Mouse (Mus musculus) kidney, adult 11 months (tissue): ENCODE results near the gene Sigirr.

Experiments used
- DNase-seq: peaks from one replicate; pipeline ENCODE4 v3.0.0; 2022

Gene Sigirr

DNA sequence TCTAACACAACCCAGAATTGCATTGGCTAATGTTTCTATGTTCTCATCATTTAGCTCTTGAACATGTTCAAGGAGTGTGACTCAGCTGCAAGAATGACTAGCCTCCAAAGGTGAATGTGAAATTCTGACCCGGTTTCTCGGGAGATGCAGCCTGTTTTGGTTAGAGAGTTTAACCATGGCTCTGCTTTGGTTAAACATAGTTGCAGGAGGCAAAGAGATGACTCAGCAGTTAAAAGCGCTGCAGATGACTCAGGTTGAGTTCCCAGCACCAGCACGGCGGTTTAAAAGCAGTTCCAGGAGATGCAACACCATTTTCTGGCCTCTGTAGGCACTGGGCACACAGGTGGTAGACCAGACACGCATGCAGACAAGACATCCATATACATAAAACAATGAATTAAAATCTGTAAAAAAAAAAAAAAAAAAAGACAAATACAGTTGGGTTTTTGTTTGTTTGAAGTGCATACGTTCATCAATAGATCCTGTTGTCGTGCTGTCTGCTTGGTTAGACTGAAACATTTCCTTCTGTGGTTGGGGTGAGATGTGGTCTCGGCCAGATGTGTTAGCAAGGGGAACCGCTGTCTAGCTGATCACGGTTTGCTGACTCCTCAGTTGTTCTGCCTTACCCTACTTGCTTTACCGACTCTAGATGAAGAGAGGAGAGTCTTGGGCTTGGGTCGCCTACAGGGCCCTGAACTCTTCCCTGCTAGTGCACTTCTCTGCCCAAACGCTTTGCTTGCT, 41.6 kb downstream of the Sigirr start:
- DNase-seq = no peak

DNA sequence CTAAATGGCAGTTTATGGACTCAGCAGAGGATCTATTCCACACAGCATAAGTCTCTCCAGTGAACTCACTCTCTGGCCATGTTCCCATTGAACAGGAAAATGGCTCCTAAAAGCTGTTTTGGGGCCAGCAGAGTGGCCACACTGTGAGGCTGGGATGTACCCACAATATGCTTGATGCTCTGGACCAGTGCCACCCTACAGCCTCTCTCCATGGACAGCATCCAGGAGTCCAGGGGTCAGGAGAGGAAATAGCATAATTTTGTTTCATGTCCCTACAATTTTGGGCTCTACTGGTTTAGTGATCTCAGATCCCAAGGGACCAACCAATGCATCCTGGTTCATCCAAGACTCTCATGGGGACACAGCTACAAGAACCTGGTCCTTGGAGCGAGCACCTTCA, 42.8 kb downstream of the Sigirr start:
- no peak for DNase-seq

DNA sequence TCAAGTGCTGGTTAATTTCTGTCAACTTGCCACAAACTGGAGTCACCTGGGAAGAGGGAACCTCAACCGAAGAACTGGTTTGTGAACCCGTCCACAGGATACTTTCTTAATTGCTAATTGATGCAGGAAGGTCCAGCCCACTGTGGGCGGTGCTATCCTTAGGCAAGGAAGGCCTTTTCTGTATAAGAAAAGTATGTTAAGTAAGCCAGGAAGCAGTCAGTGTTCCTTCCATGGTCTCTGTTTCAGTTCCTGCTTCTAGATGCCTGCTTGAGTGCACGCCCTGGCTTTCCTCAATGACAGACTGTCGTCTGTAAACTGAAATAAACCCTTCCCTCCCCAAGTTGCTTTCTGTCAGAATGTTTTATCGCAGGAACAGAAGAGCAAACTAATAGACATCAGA, 43.4 kb downstream of the Sigirr start:
- DNase-seq = no peak

DNA sequence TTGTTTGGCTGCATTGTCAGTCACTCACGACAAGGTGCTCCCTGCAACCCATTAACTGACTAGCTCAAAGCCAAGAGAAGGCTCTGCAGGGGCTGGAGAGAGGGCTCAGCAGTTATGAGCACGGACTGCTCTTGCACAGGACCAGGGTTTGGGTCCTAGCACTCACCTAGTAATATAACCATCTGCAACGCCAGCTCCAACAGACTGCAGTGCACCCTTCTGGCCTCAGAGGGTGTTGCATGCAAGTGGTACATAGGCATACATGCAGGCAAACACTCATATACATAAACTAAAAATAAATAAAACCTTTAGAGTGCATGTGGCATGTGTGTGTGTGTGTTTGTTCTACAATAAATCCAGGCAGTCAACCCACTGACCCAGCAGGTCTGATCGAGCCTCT, 44.6 kb downstream of the Sigirr start:
- no peak for DNase-seq

DNA sequence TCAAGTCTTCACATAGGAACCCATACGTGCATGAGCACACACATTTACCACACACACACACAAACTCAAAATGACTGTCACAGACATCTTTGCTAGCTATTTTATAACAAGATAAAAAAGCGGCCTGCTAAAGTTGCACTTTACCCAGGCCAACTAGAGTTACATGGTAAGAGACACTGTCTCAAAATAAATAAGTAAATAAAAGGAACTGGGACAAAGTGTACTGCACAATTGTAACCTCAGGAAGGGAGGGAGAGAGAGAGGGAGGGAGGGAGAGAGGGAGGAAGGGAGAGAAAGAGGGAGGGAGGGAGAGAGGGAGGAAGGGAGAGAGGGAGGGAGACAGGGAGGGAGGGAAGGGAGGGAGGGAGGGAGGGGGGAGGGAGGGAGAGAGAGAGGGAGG, 48.0 kb downstream of the Sigirr start:
- DNase-seq = no peak

DNA sequence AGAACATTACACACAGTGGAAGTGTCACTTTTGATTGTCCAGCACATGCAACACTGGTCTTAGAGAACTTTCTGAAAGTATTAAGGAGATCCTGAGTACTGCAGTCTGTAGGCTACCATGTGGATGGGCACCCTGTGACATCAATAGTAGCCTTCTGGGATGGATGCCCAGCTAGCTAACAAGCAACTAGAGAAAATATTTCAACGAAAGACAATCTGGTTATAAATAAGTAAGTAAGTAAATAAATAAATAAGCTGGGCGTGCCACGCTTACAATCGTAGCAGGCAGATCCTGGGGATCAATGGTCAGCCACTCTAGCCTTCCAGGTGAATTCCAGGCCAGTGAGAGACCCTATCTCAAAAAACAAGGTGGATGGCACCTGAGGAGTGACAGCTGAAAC, 48.4 kb downstream of the Sigirr start:
- DNase-seq = no peak

DNA sequence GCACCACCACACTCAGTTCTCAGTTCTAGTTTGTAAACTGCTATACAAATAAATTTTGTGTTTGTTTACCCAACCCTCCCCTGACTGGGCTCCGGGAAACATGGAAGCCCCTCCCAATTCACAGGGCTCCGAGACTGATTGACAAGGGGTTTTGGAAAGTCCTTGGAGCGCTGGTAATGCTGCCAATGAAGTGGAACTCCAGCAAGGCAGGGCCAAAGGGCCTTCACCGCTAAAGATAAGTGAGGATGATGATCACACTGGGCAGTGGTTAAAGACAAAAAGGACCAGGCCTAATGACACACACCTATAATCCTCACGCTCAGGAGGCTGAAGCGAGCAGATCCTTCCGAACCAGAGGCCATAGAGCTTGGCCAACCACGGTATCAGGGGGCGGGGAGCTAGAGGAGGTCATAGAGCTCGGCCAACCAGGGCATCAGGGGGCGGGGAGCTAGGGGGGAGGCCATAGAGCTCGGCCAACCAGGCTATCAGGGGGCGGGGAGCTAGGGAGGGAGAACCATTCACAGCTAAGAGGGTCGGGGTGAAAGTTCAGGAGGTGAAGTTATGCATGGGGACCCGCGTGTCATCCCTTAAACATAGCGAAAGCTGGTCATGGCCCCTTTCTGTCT, 49.2 kb downstream of the Sigirr start:
- DNase-seq = no peak

DNA sequence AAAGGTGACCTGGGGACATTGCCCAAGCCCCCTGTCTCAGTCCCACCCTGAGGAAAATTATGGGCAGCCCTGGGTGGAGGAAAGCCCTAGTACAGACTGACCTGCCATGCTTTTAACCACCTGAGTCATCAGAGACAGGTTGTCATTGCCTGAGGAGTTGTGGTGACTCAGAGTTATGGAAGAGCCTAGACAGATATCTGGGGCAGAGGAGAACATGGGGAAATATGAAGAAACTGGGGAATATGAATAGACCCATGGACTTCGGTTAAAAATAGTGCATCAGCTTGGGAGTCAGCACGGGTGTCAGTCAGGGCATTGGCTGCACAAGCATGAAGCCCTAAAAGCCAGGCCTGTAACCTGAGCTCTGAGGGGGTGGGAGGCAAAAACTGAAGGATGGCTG, 51.0 kb downstream of the Sigirr start:
- no peak for DNase-seq

DNA sequence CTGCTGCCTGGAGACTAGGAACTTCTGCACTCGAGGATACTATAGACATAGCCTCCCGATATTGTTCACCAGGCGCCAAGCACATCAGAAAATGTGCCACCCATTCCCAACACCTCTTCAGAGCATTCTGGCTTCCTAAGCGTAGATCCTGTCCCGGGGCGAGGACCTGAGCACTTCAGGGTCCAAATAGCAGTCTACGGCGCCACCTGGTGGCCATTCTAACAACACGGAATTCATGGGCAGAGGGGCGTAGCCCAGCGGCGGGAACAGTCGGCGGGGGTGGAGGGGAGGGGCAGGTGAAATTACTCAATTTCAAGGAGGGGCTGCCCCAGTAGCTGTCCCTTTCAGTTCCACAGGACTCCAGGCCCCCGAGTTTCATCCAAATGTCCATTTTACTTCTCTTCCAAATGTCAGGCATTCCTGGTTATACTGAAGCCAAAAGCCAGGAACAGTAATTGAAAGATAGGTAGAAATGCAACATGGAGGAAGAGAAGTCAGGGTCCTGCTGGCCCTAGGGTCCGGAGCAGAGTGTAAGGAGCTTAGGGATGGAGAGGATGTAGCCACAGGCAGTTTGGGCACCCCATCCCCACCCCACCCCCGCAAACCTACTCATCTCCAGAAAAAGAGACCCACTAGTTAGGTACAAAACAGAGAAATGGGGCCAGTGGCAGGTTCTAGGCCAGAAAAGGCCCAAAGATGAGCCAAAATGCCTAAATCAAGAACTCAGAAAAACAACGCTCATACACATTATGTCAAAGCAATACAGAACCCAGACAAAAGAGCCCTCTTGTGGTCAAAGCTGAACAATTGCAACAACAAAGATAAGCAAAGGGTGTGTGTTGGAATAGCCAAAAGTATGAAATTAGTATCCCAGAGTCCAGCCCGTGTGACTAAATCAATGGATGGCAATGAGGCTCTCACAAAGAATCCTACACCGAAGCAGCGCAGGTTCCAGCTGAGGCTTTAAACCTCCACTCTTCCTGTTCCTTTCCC, 51.9 kb downstream of the Sigirr start:
- DNase-seq = peak; percentile 84

DNA sequence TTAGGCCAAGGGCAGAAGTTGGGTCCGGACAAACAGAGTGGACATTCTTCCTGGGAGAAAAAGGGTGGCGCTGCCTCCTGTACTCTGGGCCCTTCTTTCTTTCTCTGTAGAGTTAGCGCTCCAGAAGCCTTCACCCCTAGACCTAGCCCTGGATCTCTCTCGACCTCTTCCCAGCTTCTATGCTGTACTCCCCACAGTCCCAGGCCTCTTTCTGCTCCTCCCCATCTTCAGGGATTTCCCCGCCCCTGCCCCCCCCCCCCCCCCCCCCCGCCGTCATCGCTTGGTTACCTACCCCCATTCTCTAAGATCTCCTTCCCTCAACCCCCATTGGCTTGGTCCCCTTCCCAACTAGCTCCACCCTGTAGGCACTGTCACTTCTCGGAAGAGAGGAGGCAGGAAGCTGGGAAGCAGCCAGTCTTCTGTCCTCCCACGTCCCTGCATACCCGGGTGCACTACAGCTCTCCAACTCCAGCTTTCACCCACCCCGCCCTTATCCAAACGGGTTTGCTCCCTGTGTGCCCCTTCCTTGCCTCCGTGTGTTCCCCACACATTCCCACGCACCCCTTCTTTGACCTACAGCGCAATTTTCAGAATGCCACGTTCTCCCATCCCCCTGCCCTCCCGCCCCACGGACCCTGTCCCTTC, 52.7 kb downstream of the Sigirr start:
- peak; percentile 76 for DNase-seq

DNA sequence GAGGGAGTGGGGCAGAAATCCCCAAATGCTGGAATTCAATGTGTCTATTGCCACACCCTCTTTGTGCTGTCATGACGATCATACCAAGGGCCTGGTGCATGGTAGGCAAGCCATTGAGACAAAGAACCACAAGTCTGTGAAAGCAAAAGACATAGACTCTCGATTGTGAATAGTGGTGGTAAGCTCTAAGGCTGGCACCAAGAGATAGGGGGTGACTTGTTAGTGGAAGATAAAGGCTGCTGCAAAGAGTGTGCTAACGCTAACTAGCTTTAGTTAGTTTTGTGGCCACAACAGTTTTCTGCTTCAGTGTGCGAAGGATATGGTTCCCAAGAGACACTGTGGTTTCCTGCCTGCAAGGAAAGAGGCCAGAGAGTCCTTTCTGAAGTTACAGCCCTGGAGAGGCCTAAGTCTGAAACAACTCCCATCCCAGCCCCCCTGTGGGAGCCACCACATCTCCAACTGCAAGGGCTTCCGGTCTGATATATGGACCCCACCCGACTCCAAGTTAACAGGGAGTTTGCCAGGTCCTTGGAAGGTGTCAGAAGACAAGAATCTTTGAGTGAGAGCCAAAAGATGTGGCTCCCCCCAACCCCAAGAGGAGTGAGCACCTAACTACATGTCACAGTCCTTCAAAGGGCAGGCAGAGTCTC, 53.3 kb downstream of the Sigirr start:
- DNase-seq = no peak

DNA sequence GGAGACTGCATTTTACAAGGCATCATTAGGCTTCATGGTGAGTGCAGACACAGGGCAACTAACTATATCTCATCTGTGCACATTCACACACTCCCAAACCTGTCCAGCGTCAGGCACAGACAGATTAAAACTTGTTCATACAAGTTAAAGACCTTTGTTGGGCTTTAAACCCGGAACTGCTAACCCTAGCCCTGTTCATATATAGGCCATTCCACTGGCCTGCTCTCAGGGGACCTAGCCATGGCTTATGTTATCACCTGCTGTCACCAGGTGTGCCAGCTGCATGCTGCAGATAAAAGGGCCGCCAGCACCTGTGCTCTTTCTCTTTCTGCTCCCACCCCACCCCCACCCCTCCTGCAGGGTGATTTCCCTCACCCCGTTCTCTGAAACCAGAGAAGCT, 57.8 kb downstream of the Sigirr start:
- DNase-seq = no peak

DNA sequence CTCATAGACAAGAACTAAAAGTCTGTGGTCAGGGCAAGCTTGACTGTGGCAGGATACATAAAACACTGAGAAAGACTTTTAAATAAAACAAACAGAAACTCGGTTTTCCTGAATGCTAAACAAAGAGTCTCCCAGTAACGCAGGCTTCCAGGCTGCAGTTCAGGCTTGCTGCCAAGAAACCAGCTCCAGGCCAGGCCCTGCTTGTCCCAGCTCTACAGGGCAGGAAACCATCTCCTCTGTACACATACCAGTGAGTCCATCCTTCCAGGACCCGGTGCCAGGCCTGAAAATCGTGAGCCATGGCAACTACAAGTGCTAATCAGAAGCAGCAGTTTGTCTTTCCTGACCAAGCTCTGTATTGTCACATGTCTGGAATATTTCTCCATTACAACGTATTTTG, 58.7 kb downstream of the Sigirr start:
- DNase-seq = peak; percentile 66
